Mouse (Mus musculus) small intestine, adult 2 months (tissue): ENCODE data around the gene Dnajc17. TPM values are rescaled to one million over a fixed set of nuclear protein-coding genes. Genes with fewer than 3 reads are reported as not detected.

Source experiments
- H3K27ac ChIP-seq: fragments of 200-500 bp; 2 replicates; pipeline ENCODE4 v1.5.1; 2012; ENCODE audit warnings: low read depth, low read length, control low read depth, inconsistent platforms; ENCODE audit not compliant: insufficient read depth
- H3K27me3 ChIP-seq: fragments of 200-500 bp; 2 replicates; pipeline ENCODE4 v1.6.1; 2012; ENCODE audit warnings: mild to moderate bottlenecking, moderate library complexity, low read length, inconsistent platforms; ENCODE audit not compliant: control insufficient read depth, insufficient read depth
- H3K36me3 ChIP-seq: fragments of 200-500 bp; 2 replicates; pipeline ENCODE4 v1.6.1; 2012; ENCODE audit warnings: mild to moderate bottlenecking, low read length, control low read depth, inconsistent platforms; ENCODE audit not compliant: control insufficient read depth, insufficient read depth
- H3K4me1 ChIP-seq: fragments of 200-500 bp; 2 replicates; pipeline ENCODE4 v1.6.1; 2012; ENCODE audit warnings: low read length, inconsistent platforms, mixed read lengths; ENCODE audit not compliant: control insufficient read depth, insufficient read depth, insufficient read length
- H3K4me3 ChIP-seq: fragments of 200-500 bp; 2 replicates; pipeline ENCODE4 v1.5.1; 2012; ENCODE audit warnings: low read depth, mild to moderate bottlenecking, control low read depth, inconsistent platforms, low read length, moderate library complexity
- CTCF ChIP-seq: fragments of 200-500 bp; IDR thresholded peaks from 2 replicates; pipeline ENCODE4 v1.5.1; 2012; ENCODE audit warnings: low read depth, mild to moderate bottlenecking, control low read depth, inconsistent platforms, low read length, moderate library complexity, mixed read lengths; ENCODE audit not compliant: insufficient replicate concordance, insufficient read length; ENCODE audit errors: extremely low read depth
- POLR2A ChIP-seq: fragments of 200-500 bp; IDR thresholded peaks from 2 replicates; pipeline ENCODE4 v1.6.1; 2012; ENCODE audit warnings: low read depth, mild to moderate bottlenecking, control low read depth, inconsistent platforms, low read length, moderate library complexity
- WGBS: fragments of 180-500 bp; shearing (Covaris S2); methylation state at CpG from one replicate; pipeline ENCODE4 v1.1.7; 2018; 5-methylcytosine and 5-hydroxymethylcytosine counted together
- polyA plus RNA-seq: library from polyadenylated mRNA; depleted of rRNA; stranded (reverse); fragments of >200 nt; gene quantifications from 2 replicates; pipeline ENCODE4 v1.2.3, GENCODE M21; 2012; rRNA removed

The Dnajc17 gene
- polyA plus RNA-seq, 1 experiment = 2.9 TPM

- no peaks in the 10 kb centered on the region for H3K4me1 ChIP-seq
- TF ChIP-seq POLR2A (no peak), CTCF (no peak)
- peaks cover 85% of the 10 kb centered on the region for H3K36me3 ChIP-seq
- H3K4me3 ChIP-seq = no peak overlapping the region
- no peak overlapping the region for H3K27ac ChIP-seq
- WGBS = 90% methylated on average over 22 of the region's 22 CpGs
- no peaks in the 10 kb centered on the region for H3K27me3 ChIP-seq
Observed at GRCm38 (mm10) chr2:119147160-119147678, 61.4 kb downstream of the Dnajc17 start.

GRCm38 (mm10) chr2:119146435-119146834 lies 62.2 kb downstream of the Dnajc17 start:
- Histone ChIP-seq H3K36me3 (peaks cover 86% of the 10 kb centered on the region), H3K4me1 (no peaks in the 10 kb centered on the region), H3K27me3 (no peaks in the 10 kb centered on the region), H3K4me3 (no peak overlapping the region), H3K27ac (no peak overlapping the region)
- 76% methylated on average over 6 of the region's 6 CpGs for WGBS
- TF ChIP-seq CTCF = no peak
- no peak for TF ChIP-seq POLR2A

- Histone ChIP-seq H3K27me3 (no peaks in the 10 kb centered on the region), H3K4me1 (no peaks in the 10 kb centered on the region), H3K4me3 (no peak overlapping the region), H3K36me3 (peaks cover 84% of the 10 kb centered on the region), H3K27ac (no peak overlapping the region)
- TF ChIP-seq POLR2A (no peak), CTCF (peak; percentile 54; the same call in 1 of the 2 replicates)
- 84% methylated on average over 2 of the region's 2 CpGs for WGBS
Observed at GRCm38 (mm10) chr2:119145199-119145598, 63.4 kb downstream of the Dnajc17 start.

GRCm38 (mm10) chr2:119136346-119136898 lies 72.2 kb downstream of the Dnajc17 start:
- H3K27ac ChIP-seq = no peak overlapping the region
- 74% methylated on average over 5 of the region's 5 CpGs for WGBS
- no peaks in the 10 kb centered on the region for H3K4me1 ChIP-seq
- no peak overlapping the region for H3K4me3 ChIP-seq
- peaks cover 46% of the 10 kb centered on the region for H3K36me3 ChIP-seq
- TF ChIP-seq POLR2A = no peak
- TF ChIP-seq CTCF = no peak
- H3K27me3 ChIP-seq = no peaks in the 10 kb centered on the region

Other genes starting within 250 kb of the Dnajc17 start
- 3.9 and 10.0 TPM in 2 replicates for gene Ccdc32, start 179.4 kb downstream of the Dnajc17 start, polyA plus RNA-seq
- 1.1 and 1.9 TPM in 2 replicates for gene Rpusd2, start 174.0 kb downstream of the Dnajc17 start, polyA plus RNA-seq
- gene Knl1, start 161.7 kb downstream of the Dnajc17 start, polyA plus RNA-seq = 0.11 and 0.15 TPM in 2 replicates
- gene Rad51, start 96.0 kb downstream of the Dnajc17 start, polyA plus RNA-seq = 4.6 and 8.7 TPM in 2 replicates
- 26.2 and 57.3 TPM in 2 replicates for gene Rmdn3, start 51.8 kb downstream of the Dnajc17 start, polyA plus RNA-seq
- 35.0 and 107 TPM in 2 replicates for gene Gchfr, start 41.0 kb downstream of the Dnajc17 start, polyA plus RNA-seq
- gene Gm14137, start 34.3 kb downstream of the Dnajc17 start, polyA plus RNA-seq = 0.03 and 0.04 TPM in 2 replicates
- 20.2 and 46.7 TPM in 2 replicates for gene Zfyve19, start 178 bp downstream of the Dnajc17 start, polyA plus RNA-seq
- gene Ppp1r14d, start 21.1 kb upstream of the Dnajc17 start, polyA plus RNA-seq = 124 and 296 TPM in 2 replicates
- 139 and 367 TPM in 2 replicates for gene Spint1, start 28.6 kb upstream of the Dnajc17 start, polyA plus RNA-seq
- 2.1 and 3.0 TPM in 2 replicates for gene Rhov, start 62.5 kb upstream of the Dnajc17 start, polyA plus RNA-seq
- gene Vps18, start 79.9 kb upstream of the Dnajc17 start, polyA plus RNA-seq = 11.3 and 22.9 TPM in 2 replicates
- 9.8 and 22.1 TPM in 2 replicates for gene Dll4, start 117.0 kb upstream of the Dnajc17 start, polyA plus RNA-seq
- gene Chac1, start 142.4 kb upstream of the Dnajc17 start, polyA plus RNA-seq = 5.8 and 6.9 TPM in 2 replicates